Mouse (Mus musculus): ENCODE results near the gene Guca1b. TPM values are rescaled to one million over a fixed set of nuclear protein-coding genes. Genes with fewer than 3 reads are reported as not detected.

Guca1b gene
- total and polyA plus RNA-seq, 3 experiments: not detected

DNA sequence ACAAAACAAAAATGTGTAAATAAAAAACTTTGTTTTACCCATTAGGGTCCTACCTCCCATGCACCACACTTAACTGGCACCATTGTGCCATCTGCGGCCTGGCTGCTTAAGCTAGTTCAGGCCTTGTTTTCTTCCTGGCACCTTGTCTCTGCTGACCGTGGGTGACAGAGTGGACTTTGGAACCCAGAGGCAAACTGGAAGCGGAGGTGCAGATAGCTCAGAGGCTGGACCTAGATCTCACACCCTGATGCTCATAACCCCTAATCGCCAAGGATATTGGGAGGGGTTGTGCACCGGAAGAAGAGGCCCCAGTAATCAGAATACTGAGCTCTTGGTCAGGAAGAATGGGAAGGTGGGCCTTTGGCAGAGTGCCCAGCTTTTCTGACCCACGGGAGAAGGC, 39.0 kb downstream of the Guca1b start:
- ATAC-seq (ENCODE audit: extremely low read depth, insufficient number of reproducible peaks, low FRiP score, poor library complexity, severe bottlenecking) (no peak), DNase-seq (ENCODE audit: low spot score) (no peak)
- Histone ChIP-seq H3K4me1 (ENCODE audit: insufficient read depth, low read depth, low read length) (0 out of 2 replicates have a peak, but pooled peaks cover 3% of the 10 kb centered on the region), H3K27me3 (ENCODE audit: insufficient read depth, low read length) (peaks cover 10% of the 10 kb centered on the region; the same call in 1 of the 2 replicates), H3K4me3 (ENCODE audit: low read depth, low read length) (no peak overlapping the region), H3K36me3 (replicated peaks) (no peaks in the 10 kb centered on the region), H3K9me3 (replicated peaks) (no peaks in the 10 kb centered on the region)
- TF ChIP-seq POLR2AphosphoS5 (IDR thresholded peaks at IDR 0.05; ENCODE audit: insufficient replicate concordance, low read depth, low read length) (no peak), CTCF (IDR thresholded peaks at IDR 0.05; ENCODE audit: low read depth, low read length) (no peak), TAL1 (conservative IDR thresholded peaks at IDR 0.05; ENCODE audit: low read depth, low read length) (no peak), GATA2 (IDR thresholded peaks at IDR 0.05; ENCODE audit: borderline replicate concordance, low read depth, low read length) (no peak), GATA1 (IDR thresholded peaks at IDR 0.05; ENCODE audit: borderline replicate concordance, low read length) (no peak)

DNA sequence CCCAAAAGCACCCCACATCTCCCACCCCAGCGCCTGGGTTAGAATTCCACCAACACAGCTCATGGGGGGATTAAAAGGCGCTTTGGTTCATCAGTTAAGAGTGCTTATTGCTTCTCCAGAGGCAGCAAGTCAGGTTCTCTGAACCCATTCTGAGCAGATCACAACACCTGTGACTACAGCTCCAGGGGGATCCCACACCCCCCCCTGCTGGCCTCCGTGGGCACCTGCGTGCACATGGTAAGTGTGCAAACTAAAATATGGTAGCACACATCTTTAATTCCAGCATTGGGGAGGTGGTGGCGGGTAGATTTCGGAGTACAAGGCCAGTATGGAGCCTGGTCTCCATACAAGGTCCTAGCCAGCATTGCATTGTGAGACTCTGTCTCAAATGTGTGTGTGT, 42.1 kb downstream of the Guca1b start:
- DNase-seq (ENCODE audit: low spot score): no peak

DNA sequence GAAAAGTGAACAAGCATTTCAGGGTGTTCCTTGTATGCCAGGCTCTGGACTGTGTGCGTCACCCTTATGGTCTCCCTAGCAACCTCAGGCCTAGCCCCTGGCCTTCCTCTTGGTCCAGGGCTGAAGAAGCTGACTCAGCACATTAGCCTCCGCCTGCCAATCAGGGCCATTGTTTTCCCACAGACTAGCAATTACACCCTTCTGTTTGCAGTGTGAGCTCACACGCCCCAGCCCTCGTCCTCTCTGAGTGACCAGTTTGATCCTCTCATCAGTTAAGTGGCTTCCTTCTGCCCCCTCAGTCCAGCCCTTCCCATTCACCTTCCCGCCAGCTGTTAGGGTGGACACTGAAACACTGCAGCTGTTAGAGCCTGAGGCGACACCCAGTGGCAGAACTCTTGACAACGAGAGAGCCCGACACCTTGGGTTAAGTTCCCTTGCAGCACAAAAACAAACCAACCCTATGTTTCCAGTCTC, 43.7 kb downstream of the Guca1b start:
- TF ChIP-seq TAL1 (conservative IDR thresholded peaks at IDR 0.05; ENCODE audit: low read depth, low read length) (no peak), CTCF (IDR thresholded peaks at IDR 0.05; ENCODE audit: low read depth, low read length) (no peak), GATA1 (IDR thresholded peaks at IDR 0.05; ENCODE audit: borderline replicate concordance, low read length) (no peak), POLR2AphosphoS5 (IDR thresholded peaks at IDR 0.05; ENCODE audit: insufficient replicate concordance, low read depth, low read length) (no peak), GATA2 (IDR thresholded peaks at IDR 0.05; ENCODE audit: borderline replicate concordance, low read depth, low read length) (no peak)
- Histone ChIP-seq H3K36me3 (replicated peaks) (no peaks in the 10 kb centered on the region), H3K4me3 (ENCODE audit: low read depth, low read length) (no peak overlapping the region), H3K9me3 (replicated peaks) (no peaks in the 10 kb centered on the region), H3K4me1 (ENCODE audit: insufficient read depth, low read depth, low read length) (0 out of 2 replicates have a peak, but pooled peaks cover 3% of the 10 kb centered on the region), H3K27me3 (ENCODE audit: insufficient read depth, low read length) (peaks cover 21% of the 10 kb centered on the region)
- DNase-seq (ENCODE audit: low spot score) (no peak), ATAC-seq (ENCODE audit: extremely low read depth, insufficient number of reproducible peaks, low FRiP score, poor library complexity, severe bottlenecking) (no peak)

More for the DNA sequence above, 42.1 kb downstream of the Guca1b start:
- Histone ChIP-seq H3K27me3 (ENCODE audit: insufficient read depth, low read length) (peaks cover 18% of the 10 kb centered on the region; the same call in 1 of the 2 replicates), H3K9me3 (replicated peaks) (no peaks in the 10 kb centered on the region), H3K4me3 (ENCODE audit: low read depth, low read length) (no peak overlapping the region), H3K36me3 (replicated peaks) (no peaks in the 10 kb centered on the region), H3K4me1 (ENCODE audit: insufficient read depth, low read depth, low read length) (0 out of 2 replicates have a peak, but pooled peaks cover 3% of the 10 kb centered on the region)
- TF ChIP-seq POLR2AphosphoS5 (IDR thresholded peaks at IDR 0.05; ENCODE audit: insufficient replicate concordance, low read depth, low read length) (no peak), CTCF (IDR thresholded peaks at IDR 0.05; ENCODE audit: low read depth, low read length) (no peak), GATA1 (IDR thresholded peaks at IDR 0.05; ENCODE audit: borderline replicate concordance, low read length) (no peak), GATA2 (IDR thresholded peaks at IDR 0.05; ENCODE audit: borderline replicate concordance, low read depth, low read length) (no peak)
- ATAC-seq (ENCODE audit: extremely low read depth, insufficient number of reproducible peaks, low FRiP score, poor library complexity, severe bottlenecking): no peak

GRCm38 (mm10) chr17:47430815-47431214, 45.6 kb downstream of the Guca1b start:
- Histone ChIP-seq H3K27me3 (ENCODE audit: insufficient read depth, low read length) (peaks cover 21% of the 10 kb centered on the region), H3K4me1 (ENCODE audit: insufficient read depth, low read depth, low read length) (no peaks in the 10 kb centered on the region), H3K4me3 (ENCODE audit: low read depth, low read length) (no peak overlapping the region), H3K9me3 (replicated peaks) (no peaks in the 10 kb centered on the region), H3K36me3 (replicated peaks) (no peaks in the 10 kb centered on the region)
- DNase-seq (ENCODE audit: low spot score) (no peak), ATAC-seq (ENCODE audit: extremely low read depth, insufficient number of reproducible peaks, low FRiP score, poor library complexity, severe bottlenecking) (no peak)
- TF ChIP-seq POLR2AphosphoS5 (IDR thresholded peaks at IDR 0.05; ENCODE audit: insufficient replicate concordance, low read depth, low read length): no peak
- TF ChIP-seq CTCF (IDR thresholded peaks at IDR 0.05; ENCODE audit: low read depth, low read length): no peak
- no peak for TF ChIP-seq TAL1 (conservative IDR thresholded peaks at IDR 0.05; ENCODE audit: low read depth, low read length)
- TF ChIP-seq GATA2 (IDR thresholded peaks at IDR 0.05; ENCODE audit: borderline replicate concordance, low read depth, low read length): no peak
- no peak for TF ChIP-seq GATA1 (IDR thresholded peaks at IDR 0.05; ENCODE audit: borderline replicate concordance, low read length)

GRCm38 (mm10) chr17:47436156-47436906, 51.1 kb downstream of the Guca1b start, which contains the start of gene AI661453:
AI661453 (plus strand) TSS chr17:47436615.
- H3K4me1 ChIP-seq (ENCODE audit: insufficient read depth, low read depth, low read length): no peaks in the 10 kb centered on the region
- DNase-seq (ENCODE audit: low spot score) (no peak), ATAC-seq (ENCODE audit: extremely low read depth, insufficient number of reproducible peaks, low FRiP score, poor library complexity, severe bottlenecking) (no peak)
- TF ChIP-seq CTCF (IDR thresholded peaks at IDR 0.05; ENCODE audit: low read depth, low read length): no peak
- no peak for TF ChIP-seq TAL1 (conservative IDR thresholded peaks at IDR 0.05; ENCODE audit: low read depth, low read length)
- no peak for TF ChIP-seq GATA2 (IDR thresholded peaks at IDR 0.05; ENCODE audit: borderline replicate concordance, low read depth, low read length)
- TF ChIP-seq POLR2AphosphoS5 (IDR thresholded peaks at IDR 0.05; ENCODE audit: insufficient replicate concordance, low read depth, low read length): no peak
- TF ChIP-seq GATA1 (IDR thresholded peaks at IDR 0.05; ENCODE audit: borderline replicate concordance, low read length): no peak
- H3K27me3 ChIP-seq (ENCODE audit: insufficient read depth, low read length): peaks cover 52% of the 10 kb centered on the region
- H3K36me3 ChIP-seq (replicated peaks): no peaks in the 10 kb centered on the region
- H3K9me3 ChIP-seq (replicated peaks): no peaks in the 10 kb centered on the region
- no peak within 1 kb of the TSS for H3K4me3 ChIP-seq (ENCODE audit: low read depth, low read length)

DNA sequence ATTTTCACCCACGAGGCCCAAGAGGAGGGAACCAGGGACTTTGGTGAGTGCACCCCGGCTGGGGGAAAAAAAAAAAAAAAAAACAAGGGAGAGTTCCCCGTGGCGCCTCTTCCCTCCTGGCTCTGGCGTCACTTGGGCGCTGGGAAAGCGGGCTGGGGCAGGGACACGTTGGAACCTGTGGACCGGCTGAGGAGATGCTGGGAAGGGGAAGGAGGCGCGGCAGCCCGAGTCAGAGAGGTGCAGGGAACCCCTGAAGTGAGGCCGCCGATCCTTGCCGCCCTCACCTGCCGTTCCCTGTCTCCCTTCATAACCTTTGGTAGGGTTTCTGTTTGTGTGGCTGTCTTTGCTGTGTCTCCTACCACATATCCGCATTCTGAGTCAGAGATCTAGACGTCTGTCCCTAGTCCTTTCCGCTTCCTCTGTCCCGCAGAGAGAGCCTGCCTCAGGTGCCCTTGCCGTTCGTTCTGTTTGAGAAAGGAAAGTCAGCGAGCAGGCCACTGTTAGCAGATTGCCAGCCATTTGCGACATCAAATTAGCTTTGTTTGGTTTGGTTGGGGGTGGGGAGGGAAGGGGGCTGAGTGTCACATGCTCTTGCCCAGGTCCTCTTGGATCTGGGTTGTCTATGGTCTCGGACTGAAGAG, 51.8 kb downstream of the Guca1b start, which contains the start of gene 1700001C19Rik:
1700001C19Rik (minus strand) TSS at position 470 of the 641 bp plus-strand sequence.
- H3K4me1 ChIP-seq (ENCODE audit: insufficient read depth, low read depth, low read length): no peaks in the 10 kb centered on the region
- DNase-seq (ENCODE audit: low spot score) (no peak), ATAC-seq (ENCODE audit: extremely low read depth, insufficient number of reproducible peaks, low FRiP score, poor library complexity, severe bottlenecking) (no peak)
- H3K9me3 ChIP-seq (replicated peaks): no peaks in the 10 kb centered on the region
- no peaks in the 10 kb centered on the region for H3K36me3 ChIP-seq (replicated peaks)
- H3K4me3 ChIP-seq (ENCODE audit: low read depth, low read length): no peak within 1 kb of the TSS
- no peak for TF ChIP-seq CTCF (IDR thresholded peaks at IDR 0.05; ENCODE audit: low read depth, low read length)
- TF ChIP-seq TAL1 (conservative IDR thresholded peaks at IDR 0.05; ENCODE audit: low read depth, low read length): no peak
- no peak for TF ChIP-seq GATA2 (IDR thresholded peaks at IDR 0.05; ENCODE audit: borderline replicate concordance, low read depth, low read length)
- H3K27me3 ChIP-seq (ENCODE audit: insufficient read depth, low read length): peaks cover 53% of the 10 kb centered on the region
